Mouse (Mus musculus) yolk sac, embryonic 10.5 days (tissue): ENCODE measurements around the gene Htr1a.
A peak's percentile ranks its signal among the peaks of the same experiment; 100 is the strongest.

Source experiments
- DNase-seq: peaks from one replicate; pipeline ENCODE4 v3.0.0-alpha.2; 2017; ENCODE audit warnings: low spot score

The Htr1a gene

GRCm38 (mm10) chr13:105443339-105443738, at the start of gene Htr1a:
Gene Htr1a (plus strand): TSS chr13:105443639.
- DNase-seq: no peak

GRCm38 (mm10) chr13:105411535-105412326, 31.7 kb upstream of the Htr1a start:
- no peak for DNase-seq

- no peak for DNase-seq
These were observed 31.1 kb upstream of the Htr1a start for GRCm38 (mm10) chr13:105412327-105412722.

DNA sequence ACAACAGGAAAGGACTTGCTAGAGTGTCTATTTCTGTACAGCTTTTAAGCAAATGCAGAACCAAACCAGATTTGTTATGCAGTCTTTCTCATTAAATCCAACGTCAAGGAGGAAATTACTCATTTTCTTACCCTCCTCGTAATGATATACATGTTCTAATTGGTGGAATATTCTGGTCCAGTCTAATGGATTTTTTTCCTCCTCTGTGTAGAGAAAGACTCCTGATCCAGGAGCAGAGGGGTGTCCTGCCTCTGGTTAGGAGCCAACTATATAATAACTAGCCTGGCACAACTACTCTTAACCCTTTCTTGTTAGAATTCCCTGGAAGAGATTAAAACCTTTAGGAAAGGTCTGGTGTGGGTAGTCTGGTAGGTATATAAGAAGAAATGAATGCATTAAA, 10.3 kb upstream of the Htr1a start:
- no peak for DNase-seq

GRCm38 (mm10) chr13:105433630-105434029, 9.8 kb upstream of the Htr1a start:
- DNase-seq: no peak

DNA sequence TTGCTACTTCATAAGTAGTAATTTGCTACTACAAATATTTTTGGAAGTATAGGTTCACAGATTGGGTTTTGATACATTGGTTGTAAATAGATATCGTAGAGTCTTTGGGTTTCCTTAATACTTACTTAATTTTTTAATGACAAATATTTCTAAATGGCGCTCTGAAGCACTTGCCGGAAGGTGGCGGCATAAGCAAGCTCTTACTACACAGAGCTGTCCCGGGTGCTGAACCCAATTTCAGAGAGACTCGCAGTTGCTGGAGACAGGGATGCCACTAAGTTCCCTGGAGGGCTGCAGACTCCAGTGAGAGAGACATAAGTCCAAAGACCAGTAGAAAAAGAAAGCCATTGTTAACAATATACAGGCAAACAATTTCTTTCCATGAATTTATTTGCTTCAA, 863 bp upstream of the Htr1a start:
- peak; percentile 12 for DNase-seq

DNA sequence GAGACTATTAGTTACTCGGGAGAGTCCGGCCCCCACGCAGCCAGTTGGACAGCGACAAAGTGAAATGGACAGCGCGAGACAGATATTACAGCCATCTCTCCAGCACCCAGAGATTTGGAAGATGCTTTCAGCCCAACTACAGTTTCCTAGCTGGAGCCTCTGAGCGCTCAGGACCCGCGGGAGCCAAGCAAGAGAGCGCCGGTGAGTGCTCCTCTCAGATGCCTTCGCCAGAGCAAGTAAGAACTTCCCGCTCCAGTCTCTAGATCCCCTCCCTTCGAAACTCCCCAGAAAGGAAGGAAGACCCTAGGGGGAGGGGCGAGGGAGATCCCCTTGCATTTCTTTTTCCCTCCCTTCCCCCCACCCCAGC, 415 bp downstream of the Htr1a start:
- no peak for DNase-seq

GRCm38 (mm10) chr13:105444238-105444894, 927 bp downstream of the Htr1a start:
- no peak for DNase-seq

- no peak for DNase-seq
These were observed 1.4 kb downstream of the Htr1a start for GRCm38 (mm10) chr13:105444895-105445281.

DNA sequence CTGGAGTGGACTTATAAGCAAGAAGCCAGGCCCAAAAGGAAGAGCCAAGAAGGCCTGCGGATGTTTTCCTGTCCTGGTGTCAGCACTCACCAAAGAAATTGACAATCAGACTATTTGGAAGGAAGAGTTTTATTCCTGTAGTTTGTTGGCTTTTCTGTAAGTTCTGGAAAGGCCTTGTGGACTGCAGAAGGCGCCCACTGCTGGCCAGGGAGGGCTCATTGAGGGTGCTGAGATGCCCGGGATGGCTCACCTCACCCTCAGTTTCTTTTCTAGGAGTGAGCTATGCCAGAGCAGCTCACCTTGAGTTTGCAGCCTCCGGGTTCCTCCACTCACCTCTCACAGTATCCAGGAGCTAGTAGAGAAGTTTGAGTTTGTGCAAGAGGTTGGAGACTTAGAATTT, 2.8 kb downstream of the Htr1a start:
- DNase-seq: no peak

GRCm38 (mm10) chr13:105447695-105448094, 4.3 kb downstream of the Htr1a start:
- no peak for DNase-seq

GRCm38 (mm10) chr13:105451536-105451935, 8.1 kb downstream of the Htr1a start:
- DNase-seq: no peak
